Mouse (Mus musculus) CH12.LX (cell line): ENCODE data around the gene Cacna1s. TPM values are rescaled to one million over a fixed set of nuclear protein-coding genes. Genes with fewer than 3 reads are reported as not detected.

Experiments
- DNase-seq: peaks from one replicate; pipeline ENCODE4 v3.0.0-alpha.2; 2013; ENCODE audit errors: extremely low read depth
- H3K27ac ChIP-seq: 2 replicates; pipeline ENCODE4 v1.5.1; 2012; ENCODE audit warnings: low read depth, mild to moderate bottlenecking, control low read depth, moderate library complexity; ENCODE audit not compliant: insufficient read depth
- H3K27me3 ChIP-seq: replicated peaks from 2 replicates; pipeline ENCODE3; 2012; ENCODE audit warnings: inconsistent platforms
- H3K36me3 ChIP-seq, 2 experiments: replicated peaks in 1 of 2; 2 replicates each; pipeline versions ENCODE3 to v1.6.1; 2012; ENCODE audit warnings: inconsistent platforms in 1 of 2, low read length in 1 of 2, mild to moderate bottlenecking in 1 of 2, mixed read lengths in 1 of 2, moderate library complexity in 1 of 2; ENCODE audit not compliant: control insufficient read depth in 1 of 2, insufficient read depth in 1 of 2
- H3K4me1 ChIP-seq, 2 experiments: 2 replicates each; pipeline ENCODE4 v1.6.1; 2012; ENCODE audit warnings: inconsistent platforms in 1 of 2, moderate library complexity in 1 of 2; ENCODE audit not compliant: insufficient read depth in 2 of 2, control insufficient read depth in 1 of 2
- H3K4me2 ChIP-seq: 2 replicates; pipeline ENCODE4 v1.6.1; 2012; ENCODE audit warnings: low read depth, mild to moderate bottlenecking, control low read depth; ENCODE audit not compliant: poor library complexity, insufficient read depth, severe bottlenecking
- H3K4me3 ChIP-seq, 3 experiments: fragments of 150-350 bp in 1 of 3; sonication (generic) in 1 of 3; replicated peaks in 1 of 3; 2 replicates each; pipeline versions ENCODE3 to v1.5.1; 2011 to 2012; ENCODE audit warnings: low read depth in 2 of 3, low read length in 2 of 3, mild to moderate bottlenecking in 2 of 3, moderate library complexity in 2 of 3, control low read depth in 1 of 3, improper control_type of control experiment in 1 of 3, inconsistent platforms in 1 of 3, mixed read lengths in 1 of 3; ENCODE audit not compliant: poor library complexity in 1 of 3
- H3K79me2 ChIP-seq: replicated peaks from 2 replicates; pipeline ENCODE4 v1.6.1; 2012; ENCODE audit warnings: mild to moderate bottlenecking, moderate library complexity; ENCODE audit not compliant: control insufficient read depth, poor library complexity, insufficient read depth, severe bottlenecking; ENCODE audit errors: extremely low read depth
- H3K9ac ChIP-seq: 2 replicates; pipeline ENCODE4 v1.6.1; 2012; ENCODE audit warnings: low read depth, mild to moderate bottlenecking, control low read depth, moderate library complexity; ENCODE audit not compliant: insufficient read depth
- H3K9me3 ChIP-seq: replicated peaks from 2 replicates; pipeline ENCODE3; 2012; ENCODE audit warnings: low read length, inconsistent platforms, mixed read lengths
- CHD2 ChIP-seq: IDR thresholded peaks from 2 replicates; pipeline ENCODE4 v1.6.1; 2011; ENCODE audit warnings: low read length, improper control_type of control experiment
- HCFC1 ChIP-seq: IDR thresholded peaks from 2 replicates; pipeline ENCODE4 v1.6.1; 2012; ENCODE audit warnings: low read depth, mild to moderate bottlenecking, inconsistent platforms, low read length, improper control_type of control experiment
- IRF4 ChIP-seq: IDR thresholded peaks from 2 replicates; pipeline ENCODE4 v1.6.1; 2014; ENCODE audit warnings: low read depth, mild to moderate bottlenecking, inconsistent platforms, low read length, improper control_type of control experiment
- JUND ChIP-seq: conservative IDR thresholded peaks from 2 replicates; pipeline ENCODE4 v1.6.1; 2011; ENCODE audit warnings: low read depth, low read length, improper control_type of control experiment
- MAX ChIP-seq: IDR thresholded peaks from 2 replicates; pipeline ENCODE4 v1.6.1; 2011; ENCODE audit warnings: low read length, improper control_type of control experiment
- MAZ ChIP-seq: IDR thresholded peaks from 2 replicates; pipeline ENCODE4 v1.6.1; 2012; ENCODE audit warnings: low read depth, mild to moderate bottlenecking, inconsistent platforms, low read length, improper control_type of control experiment, moderate library complexity
- MEF2A ChIP-seq: IDR thresholded peaks from 2 replicates; pipeline ENCODE4 v1.6.1; 2014; ENCODE audit warnings: low read depth, mild to moderate bottlenecking, inconsistent platforms, low read length, improper control_type of control experiment, borderline replicate concordance
- MXI1 ChIP-seq: IDR thresholded peaks from 2 replicates; pipeline ENCODE4 v1.6.1; 2011; ENCODE audit warnings: mild to moderate bottlenecking, low read depth, low read length, improper control_type of control experiment
- MYC ChIP-seq: IDR thresholded peaks from 2 replicates; pipeline ENCODE4 v1.6.1; 2011; ENCODE audit warnings: low read depth, mild to moderate bottlenecking, improper control_type of control experiment, low read length
- PAX5 ChIP-seq: IDR thresholded peaks from 2 replicates; pipeline ENCODE4 v1.6.1; 2012; ENCODE audit warnings: low read length, inconsistent platforms, mixed read lengths
- SIN3A ChIP-seq: IDR thresholded peaks from 2 replicates; pipeline ENCODE4 v1.6.1; 2012; ENCODE audit warnings: low read length, improper control_type of control experiment, inconsistent platforms
- SMC3 ChIP-seq: IDR thresholded peaks from 2 replicates; pipeline ENCODE4 v1.6.1; 2011; ENCODE audit warnings: low read depth, low read length, improper control_type of control experiment
- TBP ChIP-seq: conservative IDR thresholded peaks from 2 replicates; pipeline ENCODE4 v1.6.1; 2011; ENCODE audit warnings: low read depth, low read length, improper control_type of control experiment
- ZC3H11A ChIP-seq: IDR thresholded peaks from 2 replicates; pipeline ENCODE4 v1.6.1; 2012; ENCODE audit warnings: low read depth, mild to moderate bottlenecking, inconsistent platforms, low read length, improper control_type of control experiment
- ZKSCAN1 ChIP-seq: IDR thresholded peaks from 2 replicates; pipeline ENCODE4 v1.6.1; 2012; ENCODE audit warnings: low read depth, inconsistent platforms, low read length, improper control_type of control experiment, borderline replicate concordance
- ZNF384 ChIP-seq: IDR thresholded peaks from 2 replicates; pipeline ENCODE4 v1.6.1; 2012; ENCODE audit warnings: low read depth, low read length, improper control_type of control experiment, inconsistent platforms
- dilution Hi-C: fragments of 300-500 bp; cut with MboI; formaldehyde crosslinking; loops from 2 replicates; pipeline ENCODE4 v1.14.3; 2020; ENCODE audit warnings: low sequenced_read_pairs; ENCODE audit not compliant: extremely low pct_unique_long_range_greater_than_20kb, extremely low pct_ligation_motif_present
- in situ Hi-C: fragments of 300-500 bp; cut with MboI; formaldehyde crosslinking; loops from 3 replicates; pipeline ENCODE4 v1.14.3; 2019; ENCODE audit warnings: low sequenced_read_pairs, low pct_ligation_motif_present, low pct_unique_long_range_greater_than_20kb, mixed read lengths
- polyA plus RNA-seq: library from polyadenylated mRNA; unstranded; fragments of >175 nt; gene quantifications from 2 replicates; pipeline ENCODE4 v1.2.1, GENCODE M21; 2012; ENCODE audit warnings: low read depth; ENCODE audit not compliant: insufficient read length
- total RNA-seq, 2 experiments: library from RNA; depleted of rRNA; stranded (reverse); fragments of 300-350 nt in 1 of 2; fragments of >200 nt in 1 of 2; gene quantifications; 2 replicates each; pipeline ENCODE4 v1.2.3; 2012 to 2014

Gene Cacna1s
- total and polyA plus RNA-seq, 3 experiments: 33.9 to 90.0 (median 61.7) TPM

- Histone ChIP-seq H3K4me3 (no peak overlapping the region), H3K4me1 (peaks cover 3 to 22% of the 10 kb centered on the region in 2 experiments), H3K9me3 (no peaks in the 10 kb centered on the region), H3K79me2 (no peaks in the 10 kb centered on the region), H3K36me3 (peaks cover 0 to 2% of the 10 kb centered on the region in 2 experiments), H3K4me2 (no peak overlapping the region), H3K27ac (no peak overlapping the region), H3K27me3 (peaks cover 4% of the 10 kb centered on the region), H3K9ac (no peak overlapping the region)
- dilution Hi-C loops (no loop called here), in situ Hi-C loops (no loop called here)
- TF ChIP-seq SIN3A (no peak), IRF4 (no peak), TBP (no peak), ZNF384 (no peak), MYC (no peak), HCFC1 (no peak), ZC3H11A (no peak), MAX (no peak), MXI1 (no peak), MEF2A (no peak), SMC3 (no peak), CHD2 (no peak), MAZ (no peak), ZKSCAN1 (no peak), PAX5 (no peak), JUND (no peak)
- DNase-seq: no peak
Observed at GRCm38 (mm10) chr1:136014796-136015502, 37.6 kb upstream of the Cacna1s start.

GRCm38 (mm10) chr1:136017307-136017706 is 35.2 kb upstream of the Cacna1s start:
- no peak overlapping the region for H3K9ac ChIP-seq
- H3K27ac ChIP-seq: no peak overlapping the region
- H3K27me3 ChIP-seq: peaks cover 4% of the 10 kb centered on the region
- no peak for DNase-seq
- dilution Hi-C loops: no loop called here
- H3K36me3 ChIP-seq: peaks cover 3 to 21% of the 10 kb centered on the region in 2 experiments
- no peaks in the 10 kb centered on the region for H3K9me3 ChIP-seq
- peaks cover 3 to 22% of the 10 kb centered on the region in 2 experiments for H3K4me1 ChIP-seq
- H3K4me3 ChIP-seq: peak overlapping the region in 2 of 3 experiments; percentile 36 to 88
- no peaks in the 10 kb centered on the region for H3K79me2 ChIP-seq
- in situ Hi-C loops: no loop called here
- peak overlapping the region; percentile 64 for H3K4me2 ChIP-seq
- no peak for TF ChIP-seq TBP
- TF ChIP-seq, all 38 proteins: peak for 0
